Mouse (Mus musculus) forebrain, embryonic 11.5 days (tissue): ENCODE measurements around the gene Insc. TPM values are rescaled to one million over a fixed set of nuclear protein-coding genes. Genes with fewer than 3 reads are reported as not detected.

ENCODE experiments used
- ATAC-seq: fragments of 200-750 bp; cut with Nextera tagmentation; replicated peaks from 2 replicates; pipeline ENCODE4 v1.8.0; 2017; ENCODE audit warnings: moderate TSS enrichment; ENCODE audit not compliant: low FRiP score
- DNase-seq: peaks from one replicate; pipeline ENCODE4 v3.0.0-alpha.2; 2017; ENCODE audit warnings: low spot score
- H3K27ac ChIP-seq: fragments of 300-500 bp; sonication (generic); 2 replicates; pipeline ENCODE4 v1.5.1; 2014; ENCODE audit warnings: low read depth, low read length
- H3K27me3 ChIP-seq: fragments of 300-500 bp; sonication (generic); 2 replicates; pipeline ENCODE4 v1.6.1; 2014; ENCODE audit warnings: mild to moderate bottlenecking, low read length, mixed read lengths; ENCODE audit not compliant: control insufficient read depth, insufficient read depth
- H3K36me3 ChIP-seq: fragments of 300-500 bp; sonication (generic); 2 replicates; pipeline ENCODE4 v1.6.1; 2014; ENCODE audit warnings: mild to moderate bottlenecking, low read length, moderate library complexity, mixed read lengths; ENCODE audit not compliant: control insufficient read depth, insufficient read depth
- H3K4me1 ChIP-seq: fragments of 300-500 bp; sonication (generic); replicated peaks from 2 replicates; pipeline ENCODE4 v1.6.1; 2014; ENCODE audit warnings: low read length, mixed read lengths; ENCODE audit not compliant: control insufficient read depth, insufficient read depth
- H3K4me2 ChIP-seq: fragments of 300-500 bp; sonication (generic); 2 replicates; pipeline ENCODE4 v1.6.1; 2014; ENCODE audit warnings: low read depth, mild to moderate bottlenecking, low read length, moderate library complexity, mixed read lengths; ENCODE audit not compliant: severe bottlenecking
- H3K4me3 ChIP-seq: fragments of 300-500 bp; sonication (generic); 2 replicates; pipeline ENCODE4 v1.5.1; 2014; ENCODE audit warnings: low read depth, low read length
- H3K9ac ChIP-seq: fragments of 300-500 bp; sonication (generic); 2 replicates; pipeline ENCODE4 v1.6.1; 2014; ENCODE audit warnings: low read length
- H3K9me3 ChIP-seq: fragments of 300-500 bp; sonication (generic); 2 replicates; pipeline ENCODE4 v1.6.1; 2016; ENCODE audit warnings: low read length, mixed read lengths; ENCODE audit not compliant: control insufficient read depth
- WGBS: fragments of 180-500 bp; shearing (Covaris S2); extraction: QIAGEN DNeasy Blood & Tissue Kit; methylation state at CpG from one replicate; pipeline ENCODE4 v1.1.7; 2014; 5-methylcytosine and 5-hydroxymethylcytosine counted together
- polyA plus RNA-seq: library from polyadenylated mRNA; unstranded; fragments of >200 nt; fragmentation: Nextera tagmentation; extraction: Ambion mirVana; gene quantifications from 2 replicates; pipeline ENCODE4 v1.2.1, GENCODE M21; 2014

The Insc gene
- polyA plus RNA-seq, 1 experiment from 2014 or later, result 1.1 TPM

DNA sequence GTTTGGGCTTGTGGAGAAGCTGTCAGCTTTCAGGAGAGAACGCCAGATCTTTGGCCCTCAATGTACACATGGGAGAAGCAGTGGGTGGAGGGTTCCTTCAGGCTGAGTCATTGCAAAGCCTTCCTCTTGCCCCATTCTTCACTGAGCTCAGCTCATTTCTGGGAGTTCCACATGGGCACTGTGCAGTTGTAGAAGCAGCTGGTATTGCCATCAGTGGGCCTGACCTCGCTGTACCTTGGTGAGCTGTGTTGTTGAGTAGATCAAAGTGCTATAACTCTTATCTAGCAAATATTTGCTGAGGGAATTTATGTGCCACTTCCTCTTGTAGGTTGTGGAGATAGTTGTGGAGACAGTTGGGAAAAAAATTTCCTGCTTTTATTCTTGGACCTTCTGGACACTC, 103.7 kb downstream of the Insc start:
- H3K4me2 ChIP-seq, result no peak overlapping the region
- 85% methylated on average over 2 of the region's 2 CpGs for WGBS
- H3K4me3 ChIP-seq, result no peak overlapping the region
- no peaks in the 10 kb centered on the region for H3K36me3 ChIP-seq
- no peak for DNase-seq
- no peak overlapping the region for H3K9ac ChIP-seq
- H3K9me3 ChIP-seq, result no peaks in the 10 kb centered on the region
- no peak for ATAC-seq
- H3K27me3 ChIP-seq, result no peaks in the 10 kb centered on the region
- no peak overlapping the region for H3K27ac ChIP-seq
- H3K4me1 ChIP-seq, result peaks cover 2% of the 10 kb centered on the region; the same call in 1 of the 2 replicates

GRCm38 (mm10) chr7:114852387-114852786, 108.9 kb downstream of the Insc start:
- 95% methylated on average over 3 of the region's 3 CpGs for WGBS
- Histone ChIP-seq H3K4me2 (no peak overlapping the region), H3K36me3 (no peaks in the 10 kb centered on the region), H3K4me3 (no peak overlapping the region), H3K27me3 (no peaks in the 10 kb centered on the region), H3K27ac (no peak overlapping the region), H3K4me1 (no peaks in the 10 kb centered on the region), H3K9me3 (no peaks in the 10 kb centered on the region), H3K9ac (no peak overlapping the region)
- DNase-seq (no peak), ATAC-seq (no peak)

GRCm38 (mm10) chr7:114854169-114854568, 110.7 kb downstream of the Insc start:
- Histone ChIP-seq H3K4me1 (no peaks in the 10 kb centered on the region), H3K9me3 (no peaks in the 10 kb centered on the region), H3K9ac (no peak overlapping the region), H3K4me3 (no peak overlapping the region), H3K36me3 (no peaks in the 10 kb centered on the region), H3K27me3 (no peaks in the 10 kb centered on the region), H3K4me2 (no peak overlapping the region), H3K27ac (no peak overlapping the region)
- WGBS, result 58% methylated on average over 2 of the region's 2 CpGs
- ATAC-seq (no peak), DNase-seq (no peak)

DNA sequence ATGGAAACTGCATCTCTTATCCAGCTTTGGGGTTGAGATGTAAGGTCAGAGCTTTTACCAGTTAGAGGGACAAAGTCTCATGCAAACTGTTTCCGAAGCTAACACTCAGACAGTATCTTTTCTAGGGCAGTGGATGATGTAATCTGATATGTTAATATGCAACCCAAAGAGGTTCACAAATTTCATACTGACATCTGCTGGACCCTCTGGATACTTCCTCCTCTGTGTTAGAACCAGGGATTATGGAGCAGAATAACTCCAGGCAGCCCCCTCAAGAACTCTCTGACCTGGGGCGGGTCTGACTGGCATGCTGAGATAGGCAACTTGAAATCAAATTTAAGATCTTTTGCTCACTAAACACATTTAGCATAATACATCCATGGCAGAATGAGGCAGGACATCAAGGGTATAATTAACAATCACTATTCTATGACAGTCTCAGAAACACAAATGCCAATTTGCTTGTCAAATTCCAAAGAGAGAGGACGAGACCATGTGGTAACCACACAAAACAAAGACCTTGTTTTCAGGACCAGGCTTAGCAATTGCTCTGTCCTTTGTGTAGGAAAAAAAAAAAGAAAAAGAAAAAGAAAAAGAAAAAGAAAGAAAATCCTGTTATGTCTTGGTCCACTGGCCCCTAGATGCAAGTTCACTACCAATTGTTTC, 117.5 kb downstream of the Insc start:
- WGBS, result 54% methylated on average over 3 of the region's 3 CpGs
- Histone ChIP-seq H3K27ac (no peak overlapping the region), H3K4me1 (no peaks in the 10 kb centered on the region), H3K4me3 (no peak overlapping the region), H3K36me3 (no peaks in the 10 kb centered on the region), H3K9me3 (no peaks in the 10 kb centered on the region), H3K27me3 (no peaks in the 10 kb centered on the region), H3K9ac (no peak overlapping the region), H3K4me2 (no peak overlapping the region)
- DNase-seq (no peak), ATAC-seq (peak; percentile 12; the same call in 1 of the 2 replicates)

DNA sequence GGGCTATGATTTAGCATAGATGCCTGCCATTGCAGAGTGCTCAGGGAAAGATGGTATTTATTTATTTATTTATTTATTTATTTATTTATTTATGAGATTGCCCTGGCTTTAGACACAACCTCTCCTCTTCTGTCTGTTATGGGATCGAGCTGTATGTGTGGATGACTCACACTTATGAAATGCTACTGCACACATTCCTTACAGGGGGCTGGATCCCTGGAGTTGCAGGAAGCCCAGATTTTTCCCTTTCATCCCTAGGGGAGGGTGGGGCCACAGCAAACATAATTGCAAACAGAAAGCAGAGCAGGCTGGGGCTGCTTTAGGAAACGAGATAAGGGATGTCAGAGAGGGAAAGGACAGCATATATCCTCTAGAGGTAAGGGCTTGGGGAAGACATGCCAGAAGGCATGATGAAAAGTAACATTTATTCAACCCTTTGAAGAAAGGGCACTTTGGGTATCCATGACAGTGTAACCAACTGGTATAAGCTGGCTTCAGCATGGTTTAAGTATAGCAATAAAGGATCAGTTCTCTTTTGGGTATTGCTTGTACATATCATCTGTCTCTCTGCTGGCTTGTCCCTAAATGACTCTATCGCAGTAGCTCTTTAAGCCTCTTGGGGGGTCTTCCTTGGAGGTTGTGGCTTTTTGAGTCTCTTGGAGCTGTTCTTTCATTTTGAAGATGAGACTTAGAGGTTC, 130.0 kb downstream of the Insc start:
- whole genome bisulfite sequencing, result 69% methylated on average over 3 of the region's 3 CpGs
- no peak for ATAC-seq
- no peak overlapping the region for H3K27ac ChIP-seq

GRCm38 (mm10) chr7:114874032-114874441, 130.5 kb downstream of the Insc start:
- H3K27me3 ChIP-seq, result no peaks in the 10 kb centered on the region
- no peaks in the 10 kb centered on the region for H3K9me3 ChIP-seq
- H3K4me1 ChIP-seq, result no peaks in the 10 kb centered on the region
- no peak overlapping the region for H3K27ac ChIP-seq
- DNase-seq (no peak), ATAC-seq (no peak)
- no peak overlapping the region for H3K4me2 ChIP-seq
- WGBS, result 48% methylated on average over 6 of the region's 6 CpGs
- no peak overlapping the region for H3K9ac ChIP-seq
- H3K4me3 ChIP-seq, result no peak overlapping the region
- no peaks in the 10 kb centered on the region for H3K36me3 ChIP-seq

More for the DNA sequence above, 130.0 kb downstream of the Insc start:
- Histone ChIP-seq H3K4me1 (no peaks in the 10 kb centered on the region), H3K36me3 (no peaks in the 10 kb centered on the region), H3K4me2 (no peak overlapping the region), H3K27me3 (no peaks in the 10 kb centered on the region), H3K9me3 (no peaks in the 10 kb centered on the region), H3K4me3 (no peak overlapping the region), H3K9ac (no peak overlapping the region)
- DNase-seq, result no peak

DNA sequence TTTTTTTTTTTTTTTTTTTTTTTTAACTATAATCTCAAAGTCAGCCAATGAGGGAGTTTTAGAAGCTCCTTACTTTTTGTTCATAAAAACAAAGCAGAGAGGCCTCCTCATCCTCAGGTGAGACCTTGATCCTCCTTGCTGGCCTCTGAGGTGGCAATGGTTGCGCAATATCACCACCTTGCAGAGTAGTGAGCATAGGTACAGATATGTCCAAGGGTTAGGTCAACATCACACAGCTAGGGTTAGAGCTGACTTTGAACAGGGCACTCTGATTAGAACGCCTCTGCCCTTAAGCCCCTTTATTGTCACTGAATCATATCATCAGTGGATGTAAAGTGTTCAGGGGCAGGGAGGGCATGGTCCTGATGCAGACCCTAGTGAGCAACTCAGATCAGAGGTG, 131.1 kb downstream of the Insc start:
- H3K36me3 ChIP-seq, result no peaks in the 10 kb centered on the region
- no peak for DNase-seq
- no peaks in the 10 kb centered on the region for H3K27me3 ChIP-seq
- no peak for ATAC-seq
- H3K27ac ChIP-seq, result no peak overlapping the region
- H3K4me2 ChIP-seq, result no peak overlapping the region
- H3K4me3 ChIP-seq, result no peak overlapping the region
- no peak overlapping the region for H3K9ac ChIP-seq
- no peaks in the 10 kb centered on the region for H3K4me1 ChIP-seq
- H3K9me3 ChIP-seq, result no peaks in the 10 kb centered on the region
- 84% methylated on average over 2 of the region's 2 CpGs for WGBS

GRCm38 (mm10) chr7:114883602-114884001, 140.1 kb downstream of the Insc start:
- Histone ChIP-seq H3K9me3 (no peaks in the 10 kb centered on the region), H3K9ac (no peak overlapping the region), H3K4me1 (no peaks in the 10 kb centered on the region), H3K4me3 (no peak overlapping the region), H3K4me2 (no peak overlapping the region), H3K27ac (no peak overlapping the region), H3K36me3 (no peaks in the 10 kb centered on the region), H3K27me3 (no peaks in the 10 kb centered on the region)
- DNase-seq, result no peak
- 85% methylated on average over 2 of the region's 2 CpGs for WGBS
- ATAC-seq, result no peak

- Histone ChIP-seq H3K4me1 (no peaks in the 10 kb centered on the region), H3K4me3 (no peak overlapping the region), H3K27me3 (no peaks in the 10 kb centered on the region), H3K9ac (no peak overlapping the region), H3K4me2 (no peak overlapping the region), H3K36me3 (no peaks in the 10 kb centered on the region), H3K9me3 (no peaks in the 10 kb centered on the region), H3K27ac (no peak overlapping the region)
- WGBS, result 84% methylated on average over 4 of the region's 4 CpGs
- ATAC-seq (no peak), DNase-seq (no peak)
Measured at GRCm38 (mm10) chr7:114886933-114887332, 143.4 kb downstream of the Insc start.
